Mouse (Mus musculus): ENCODE data around the gene Tmbim6. TPM values are rescaled to one million over a fixed set of nuclear protein-coding genes. Genes with fewer than 3 reads are reported as not detected.

Gene Tmbim6
- polyA plus RNA-seq, 1 experiment, result 634 TPM

- peak overlapping the region; percentile 16 for H3K4me3 ChIP-seq (ENCODE audit: insufficient read depth, low read depth, low read length)
- peak overlapping the region; percentile 92 for H3K27ac ChIP-seq (replicated peaks; ENCODE audit: low read depth, low read length)
- H3K4me1 ChIP-seq (ENCODE audit: control insufficient read depth, insufficient read depth, insufficient read length, low read length), result peaks cover 7% of the 10 kb centered on the region
Measured at GRCm38 (mm10) chr15:99420521-99421014, 27.9 kb downstream of the Tmbim6 start.

GRCm38 (mm10) chr15:99421152-99421551 is 28.5 kb downstream of the Tmbim6 start:
- peak overlapping the region; percentile 16; the same call in 1 of the 2 replicates for H3K4me3 ChIP-seq (ENCODE audit: insufficient read depth, low read depth, low read length)
- peaks cover 7% of the 10 kb centered on the region for H3K4me1 ChIP-seq (ENCODE audit: control insufficient read depth, insufficient read depth, insufficient read length, low read length)
- peak overlapping the region; percentile 92 for H3K27ac ChIP-seq (replicated peaks; ENCODE audit: low read depth, low read length)

- Histone ChIP-seq H3K4me3 (ENCODE audit: insufficient read depth, low read depth, low read length) (no peak overlapping the region), H3K27ac (replicated peaks; ENCODE audit: low read depth, low read length) (peak overlapping the region; percentile 92), H3K4me1 (ENCODE audit: control insufficient read depth, insufficient read depth, insufficient read length, low read length) (peaks cover 7% of the 10 kb centered on the region)
Measured at GRCm38 (mm10) chr15:99421676-99422075, 29.0 kb downstream of the Tmbim6 start.

GRCm38 (mm10) chr15:99422551-99422950 is 29.9 kb downstream of the Tmbim6 start:
- Histone ChIP-seq H3K27ac (replicated peaks; ENCODE audit: low read depth, low read length) (no peak overlapping the region), H3K4me1 (ENCODE audit: control insufficient read depth, insufficient read depth, insufficient read length, low read length) (peaks cover 7% of the 10 kb centered on the region), H3K4me3 (ENCODE audit: insufficient read depth, low read depth, low read length) (no peak overlapping the region)

GRCm38 (mm10) chr15:99423131-99423530 is 30.4 kb downstream of the Tmbim6 start:
- Histone ChIP-seq H3K4me1 (ENCODE audit: control insufficient read depth, insufficient read depth, insufficient read length, low read length) (peaks cover 7% of the 10 kb centered on the region), H3K4me3 (ENCODE audit: insufficient read depth, low read depth, low read length) (no peak overlapping the region), H3K27ac (replicated peaks; ENCODE audit: low read depth, low read length) (no peak overlapping the region)

- Histone ChIP-seq H3K4me1 (ENCODE audit: control insufficient read depth, insufficient read depth, insufficient read length, low read length) (peaks cover 7% of the 10 kb centered on the region), H3K27ac (replicated peaks; ENCODE audit: low read depth, low read length) (no peak overlapping the region), H3K4me3 (ENCODE audit: insufficient read depth, low read depth, low read length) (no peak overlapping the region)
Measured at GRCm38 (mm10) chr15:99423884-99424283, 31.2 kb downstream of the Tmbim6 start.

GRCm38 (mm10) chr15:99430394-99430793 is 37.7 kb downstream of the Tmbim6 start:
- no peak overlapping the region for H3K27ac ChIP-seq (replicated peaks; ENCODE audit: low read depth, low read length)
- no peak overlapping the region for H3K4me3 ChIP-seq (ENCODE audit: insufficient read depth, low read depth, low read length)
- no peaks in the 10 kb centered on the region; the same call in 1 of the 2 replicates for H3K4me1 ChIP-seq (ENCODE audit: control insufficient read depth, insufficient read depth, insufficient read length, low read length)

- H3K4me1 ChIP-seq (ENCODE audit: control insufficient read depth, insufficient read depth, insufficient read length, low read length), result no peaks in the 10 kb centered on the region; the same call in 1 of the 2 replicates
- H3K4me3 ChIP-seq (ENCODE audit: insufficient read depth, low read depth, low read length), result no peak overlapping the region
- no peak overlapping the region for H3K27ac ChIP-seq (replicated peaks; ENCODE audit: low read depth, low read length)
Measured at GRCm38 (mm10) chr15:99431063-99431462, 38.4 kb downstream of the Tmbim6 start.

- Histone ChIP-seq H3K4me1 (ENCODE audit: control insufficient read depth, insufficient read depth, insufficient read length, low read length) (no peaks in the 10 kb centered on the region; the same call in 1 of the 2 replicates), H3K4me3 (ENCODE audit: insufficient read depth, low read depth, low read length) (no peak overlapping the region), H3K27ac (replicated peaks; ENCODE audit: low read depth, low read length) (no peak overlapping the region)
Measured at GRCm38 (mm10) chr15:99431504-99431903, 38.8 kb downstream of the Tmbim6 start.

- H3K27ac ChIP-seq (replicated peaks; ENCODE audit: low read depth, low read length), result no peak overlapping the region
- H3K4me1 ChIP-seq (ENCODE audit: control insufficient read depth, insufficient read depth, insufficient read length, low read length), result no peaks in the 10 kb centered on the region; the same call in 1 of the 2 replicates
- H3K4me3 ChIP-seq (ENCODE audit: insufficient read depth, low read depth, low read length), result no peak overlapping the region
Measured at GRCm38 (mm10) chr15:99431967-99432366, 39.3 kb downstream of the Tmbim6 start.

GRCm38 (mm10) chr15:99433081-99433718 is 40.5 kb downstream of the Tmbim6 start:
- H3K4me1 ChIP-seq (ENCODE audit: control insufficient read depth, insufficient read depth, insufficient read length, low read length), result no peaks in the 10 kb centered on the region; the same call in 1 of the 2 replicates
- H3K4me3 ChIP-seq (ENCODE audit: insufficient read depth, low read depth, low read length), result no peak overlapping the region
- no peak overlapping the region for H3K27ac ChIP-seq (replicated peaks; ENCODE audit: low read depth, low read length)

GRCm38 (mm10) chr15:99433913-99434312 is 41.2 kb downstream of the Tmbim6 start:
- H3K4me3 ChIP-seq (ENCODE audit: insufficient read depth, low read depth, low read length), result no peak overlapping the region
- no peaks in the 10 kb centered on the region; the same call in 1 of the 2 replicates for H3K4me1 ChIP-seq (ENCODE audit: control insufficient read depth, insufficient read depth, insufficient read length, low read length)
- H3K27ac ChIP-seq (replicated peaks; ENCODE audit: low read depth, low read length), result no peak overlapping the region

GRCm38 (mm10) chr15:99438966-99439698 is 46.5 kb downstream of the Tmbim6 start:
- Histone ChIP-seq H3K4me1 (ENCODE audit: control insufficient read depth, insufficient read depth, insufficient read length, low read length) (no peaks in the 10 kb centered on the region), H3K27ac (replicated peaks; ENCODE audit: low read depth, low read length) (no peak overlapping the region)

GRCm38 (mm10) chr15:99440112-99440815 is 47.6 kb downstream of the Tmbim6 start:
- Histone ChIP-seq H3K4me3 (ENCODE audit: insufficient read depth, low read depth, low read length) (no peak overlapping the region), H3K4me1 (ENCODE audit: control insufficient read depth, insufficient read depth, insufficient read length, low read length) (no peaks in the 10 kb centered on the region), H3K27ac (replicated peaks; ENCODE audit: low read depth, low read length) (no peak overlapping the region)

More at GRCm38 (mm10) chr15:99438966-99439698, 46.5 kb downstream of the Tmbim6 start:
- no peak overlapping the region for H3K4me3 ChIP-seq (ENCODE audit: insufficient read depth, low read depth, low read length)

GRCm38 (mm10) chr15:99440816-99441457 is 48.3 kb downstream of the Tmbim6 start:
- Histone ChIP-seq H3K4me1 (ENCODE audit: control insufficient read depth, insufficient read depth, insufficient read length, low read length) (no peaks in the 10 kb centered on the region), H3K4me3 (ENCODE audit: insufficient read depth, low read depth, low read length) (no peak overlapping the region), H3K27ac (replicated peaks; ENCODE audit: low read depth, low read length) (no peak overlapping the region)
